Comparison of ENCODE assay signal across 8 mouse cellular contexts in genomic region chr11:32625677-32626076, GRCm38 (mm10). TPM values are rescaled to one million over a fixed set of nuclear protein-coding genes. Genes with fewer than 3 reads are reported as not detected.
DNase-seq lines count a peak whose midpoint lies in the region; ATAC-seq and TF ChIP-seq lines count a peak whose summit lies in the region.

No protein-coding gene starts in this region.

- no peaks in the 10 kb centered on the region for H3K4me1 ChIP-seq in kidney, adult 2 months (ENCODE audit: control insufficient read depth, insufficient read depth, low read length)
- H3K4me1 ChIP-seq in kidney, embryonic 15.5 days = no peaks in the 10 kb centered on the region
- no peaks in the 10 kb centered on the region for H3K4me1 ChIP-seq in liver, postnatal 0 days (ENCODE audit: insufficient read depth)

- no peak overlapping the region for H3K4me2 ChIP-seq in kidney, embryonic 15.5 days
- H3K4me2 ChIP-seq in liver, postnatal 0 days (ENCODE audit: low read depth, low read length) = no peak overlapping the region

- H3K27ac ChIP-seq in kidney, adult 2 months (ENCODE audit: insufficient read depth, low read depth, low read length) = no peak overlapping the region
- H3K27ac ChIP-seq in kidney, embryonic 15.5 days = no peak overlapping the region
- H3K27ac ChIP-seq in liver, postnatal 0 days (ENCODE audit: low read depth) = no peak overlapping the region

- no peaks in the 10 kb centered on the region for H3K27me3 ChIP-seq in kidney, adult 2 months (replicated peaks; ENCODE audit: control insufficient read depth, insufficient read depth, low read length)
- H3K27me3 ChIP-seq in kidney, embryonic 15.5 days = no peaks in the 10 kb centered on the region
- H3K27me3 ChIP-seq in liver, postnatal 0 days (ENCODE audit: insufficient read depth, low read length) = no peaks in the 10 kb centered on the region

- peak; percentile 82 for DNase-seq in kidney, adult 2 months
- DNase-seq in ZHBTc4 (ENCODE audit: low read depth, low spot score) = peak; percentile 55
- peak; percentile 47 for DNase-seq in embryo, embryonic 11 days
- DNase-seq in induced T-regulatory cell, adult 2 months (ENCODE audit: low read depth) = peak; percentile 55
- DNase-seq in liver, postnatal 0 days = peak; percentile 76
- DNase-seq in right cerebral cortex, postnatal 25 days = peak; percentile 54

- TF ChIP-seq EP300 in liver, postnatal 0 days (IDR thresholded peaks at IDR 0.05; ENCODE audit: low read depth) = no peak

- H3K36me3 ChIP-seq in kidney, adult 2 months (ENCODE audit: control insufficient read depth, insufficient read depth, low read length) = no peaks in the 10 kb centered on the region
- H3K36me3 ChIP-seq in kidney, embryonic 15.5 days = no peaks in the 10 kb centered on the region
- H3K36me3 ChIP-seq in liver, postnatal 0 days (replicated peaks; ENCODE audit: insufficient read depth, low read length) = 0 out of 2 replicates have a peak, but pooled peaks cover 4% of the 10 kb centered on the region

- H3K9ac ChIP-seq in kidney, embryonic 15.5 days = no peak overlapping the region
- no peak overlapping the region for H3K9ac ChIP-seq in liver, postnatal 0 days (replicated peaks)

- H3K4me3 ChIP-seq in kidney, adult 2 months (ENCODE audit: insufficient read depth, low read depth, low read length) = no peak overlapping the region
- H3K4me3 ChIP-seq in kidney, embryonic 15.5 days (replicated peaks) = no peak overlapping the region
- no peak overlapping the region for H3K4me3 ChIP-seq in liver, postnatal 0 days (ENCODE audit: low read depth, low read length)

- ATAC-seq in kidney, embryonic 15.5 days (replicated peaks; ENCODE audit: low FRiP score) = no peak
- no peak for ATAC-seq in liver, postnatal 0 days
- ATAC-seq in activated CD4-positive, CD25-positive, alpha-beta regulatory T cell, adult 4 months = no peak

- TF ChIP-seq CTCF in kidney, adult 2 months (conservative IDR thresholded peaks at IDR 0.05; ENCODE audit: insufficient read depth, insufficient read length, low read depth, low read length) = peak; percentile 94
- peak; percentile 92 for TF ChIP-seq CTCF in liver, postnatal 0 days (IDR thresholded peaks at IDR 0.05; ENCODE audit: low read depth)

- no peak for TF ChIP-seq POLR2A in kidney, adult 2 months (IDR thresholded peaks at IDR 0.05; ENCODE audit: low read depth, low read length)

- 41% methylated on average over 1 of the region's 1 CpGs for WGBS in kidney, adult 2 months
- 56% methylated on average over 1 of the region's 1 CpGs for WGBS in kidney, embryonic 15.5 days
- WGBS in liver, postnatal 0 days (ENCODE audit: insufficient replicate concordance) = 47% methylated on average over 1 of the region's 1 CpGs

- no peaks in the 10 kb centered on the region; the same call in 1 of the 2 replicates for H3K9me3 ChIP-seq in kidney, embryonic 15.5 days (replicated peaks)
- no peaks in the 10 kb centered on the region for H3K9me3 ChIP-seq in liver, postnatal 0 days (ENCODE audit: low read length)

RNA-seq across cellular contexts. Expression of gene Fbxw11, which starts 16.8 kb away (rescaled TPM):
- 62.2 and 63.7 TPM in 2 replicates for polyA plus RNA-seq in kidney, adult 2 months (2012; rRNA removed)
- 85.7 and 88.6 TPM in 2 replicates for polyA plus RNA-seq in kidney, embryonic 15.5 days (2015; fragmentation: Nextera tagmentation; extraction: Ambion mirVana)
- 14.1 and 15.4 TPM in 2 replicates for polyA plus RNA-seq in liver, postnatal 0 days (2015; fragmentation: Nextera tagmentation; extraction: Ambion mirVana)
- 10 to 100 TPM; 21.3 TPM for polyA plus RNA-seq in activated CD4-positive, CD25-positive, alpha-beta regulatory T cell, adult 4 months (2017; shearing (Covaris generic))
